Mouse (Mus musculus): ENCODE measurements around the gene Atp4b. TPM values are rescaled to one million over a fixed set of nuclear protein-coding genes. Genes with fewer than 3 reads are reported as not detected.
A peak's percentile ranks its signal among the peaks of the same experiment; 100 is the strongest.

Gene Atp4b
- total RNA-seq, 2 experiments from 2014 or later = not detected

DNA sequence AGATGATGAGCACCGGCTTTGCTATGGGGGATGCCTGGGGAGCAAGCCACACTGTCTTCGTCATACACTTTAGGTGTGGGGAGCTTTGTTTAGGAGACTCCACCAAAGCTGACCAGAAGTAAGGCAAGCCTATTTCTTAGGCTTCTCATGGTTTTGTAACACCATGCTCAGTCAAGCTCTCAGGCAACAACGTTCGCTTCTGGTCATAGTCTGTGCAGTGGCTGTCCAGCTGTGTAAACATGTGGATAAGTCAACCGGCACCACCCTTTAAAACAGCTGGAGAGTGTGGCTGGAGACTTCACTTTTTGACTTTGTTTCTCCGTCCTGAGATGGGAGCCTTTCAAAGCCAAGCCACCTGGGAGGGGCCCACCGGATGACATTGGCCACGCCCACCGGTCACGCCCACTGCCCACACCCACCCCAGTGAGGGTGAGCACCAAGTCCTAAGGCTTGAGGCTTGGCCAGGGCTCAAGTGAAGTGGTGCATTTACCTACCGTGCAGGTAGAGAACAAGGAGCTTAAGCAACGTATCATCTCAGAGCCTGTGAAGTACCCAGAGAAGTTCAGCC, 17.3 kb upstream of the Atp4b start:
- H3K4me3 ChIP-seq = no peak overlapping the region
- no peak for TF ChIP-seq CTCF (IDR thresholded peaks at IDR 0.05)
- DNase-seq (ENCODE audit: extremely low spot score in 1 of 2, low spot score in 2 of 2) = no peak
- no peak overlapping the region for H3K27ac ChIP-seq
- intact Hi-C loops (cut with DNase I) = loop anchor here (1.0 to 2.0 kb wide), 3 partner anchors 48 to 341 kb away; no protein-coding TSS in a partner anchor

DNA sequence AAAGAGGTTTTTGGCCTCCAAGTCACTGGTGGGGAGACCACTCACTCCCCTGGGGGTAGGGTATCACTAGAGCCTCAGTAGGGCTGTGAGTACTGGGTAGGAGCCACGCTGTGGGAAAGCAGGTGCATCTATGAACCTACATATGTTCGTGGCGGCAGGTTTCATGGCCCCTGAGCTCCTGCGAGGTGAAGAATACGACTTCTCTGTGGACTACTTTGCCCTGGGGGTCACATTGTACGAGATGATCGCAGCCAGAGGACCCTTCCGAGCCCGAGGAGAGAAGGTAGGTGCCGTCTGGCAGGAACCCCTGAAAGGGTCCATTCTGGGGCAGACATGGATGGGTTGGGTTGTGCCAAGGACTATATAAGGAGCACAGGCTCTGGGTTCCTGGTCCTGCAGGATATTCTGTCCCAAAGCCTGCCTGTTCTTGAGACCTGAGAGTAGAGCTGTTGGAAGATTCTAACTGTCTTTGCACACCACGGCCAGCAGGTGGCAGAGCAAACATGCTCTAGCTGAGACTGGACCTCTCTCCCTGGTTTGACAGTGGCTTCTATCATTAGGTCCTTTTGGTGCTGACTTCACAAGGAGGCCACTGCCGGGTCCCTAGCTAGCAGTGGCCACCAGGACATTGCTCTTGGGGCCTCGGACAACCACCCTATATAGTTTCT, 16.4 kb upstream of the Atp4b start:
- Histone ChIP-seq H3K27ac (no peak overlapping the region), H3K4me3 (no peak overlapping the region)
- intact Hi-C loops (cut with DNase I) = loop anchor here (1.0 to 2.0 kb wide), 3 partner anchors 49 to 342 kb away; no protein-coding TSS in a partner anchor
- peak; percentile 40 to 69 for DNase-seq (ENCODE audit: extremely low spot score in 1 of 2, low spot score in 2 of 2)
- TF ChIP-seq CTCF (IDR thresholded peaks at IDR 0.05) = peak; percentile 80

DNA sequence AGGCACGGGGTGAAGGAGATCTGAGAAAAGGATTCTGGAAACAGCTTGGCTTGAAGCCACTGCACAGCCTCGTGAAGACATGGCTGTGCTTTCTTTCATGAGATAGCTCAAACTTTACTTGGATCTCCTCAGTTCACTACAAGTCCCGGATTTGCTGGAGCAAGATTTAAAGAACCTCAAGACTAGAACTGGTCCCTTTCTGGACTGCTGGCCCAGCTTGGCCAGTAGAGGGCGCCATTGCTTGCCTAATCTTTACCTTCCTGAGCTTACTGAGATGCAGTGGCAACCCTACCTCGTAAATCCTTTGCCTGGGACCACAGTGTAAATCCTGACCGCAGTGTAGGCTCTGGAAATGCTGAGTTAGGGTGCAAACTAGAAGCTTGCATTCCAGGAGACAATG, 15.0 kb upstream of the Atp4b start:
- Histone ChIP-seq H3K4me3 (no peak overlapping the region), H3K27ac (no peak overlapping the region)
- DNase-seq (ENCODE audit: extremely low spot score in 1 of 2, low spot score in 2 of 2) = peak; percentile 60 to 74
- TF ChIP-seq CTCF (IDR thresholded peaks at IDR 0.05) = peak; percentile 93
- intact Hi-C loops (cut with DNase I) = no loop called here

DNA sequence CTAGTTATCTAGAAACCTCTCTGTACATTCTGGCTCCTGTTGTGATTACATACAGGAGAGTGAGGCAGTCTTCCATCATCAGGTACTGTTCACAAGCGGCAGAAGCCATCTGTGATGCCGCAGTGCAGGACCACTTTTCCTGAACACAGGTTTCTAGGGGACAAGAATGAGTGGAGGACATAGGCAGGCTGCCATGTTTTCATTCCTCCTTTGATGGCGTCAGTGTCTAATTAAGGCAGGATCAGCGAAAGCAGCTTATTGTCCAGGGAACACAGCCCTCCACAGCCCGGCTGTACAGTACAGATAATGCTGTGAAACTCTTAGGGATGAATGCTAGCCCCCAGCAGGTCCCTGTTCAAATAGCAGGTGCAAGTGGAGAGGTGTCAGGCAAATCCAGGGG, 9.4 kb upstream of the Atp4b start:
- no peak for DNase-seq (ENCODE audit: extremely low spot score in 1 of 2, low spot score in 2 of 2)
- TF ChIP-seq CTCF (IDR thresholded peaks at IDR 0.05) = no peak
- H3K27ac ChIP-seq = no peak overlapping the region
- no peak overlapping the region for H3K4me3 ChIP-seq
- intact Hi-C loops (cut with DNase I) = no loop called here

DNA sequence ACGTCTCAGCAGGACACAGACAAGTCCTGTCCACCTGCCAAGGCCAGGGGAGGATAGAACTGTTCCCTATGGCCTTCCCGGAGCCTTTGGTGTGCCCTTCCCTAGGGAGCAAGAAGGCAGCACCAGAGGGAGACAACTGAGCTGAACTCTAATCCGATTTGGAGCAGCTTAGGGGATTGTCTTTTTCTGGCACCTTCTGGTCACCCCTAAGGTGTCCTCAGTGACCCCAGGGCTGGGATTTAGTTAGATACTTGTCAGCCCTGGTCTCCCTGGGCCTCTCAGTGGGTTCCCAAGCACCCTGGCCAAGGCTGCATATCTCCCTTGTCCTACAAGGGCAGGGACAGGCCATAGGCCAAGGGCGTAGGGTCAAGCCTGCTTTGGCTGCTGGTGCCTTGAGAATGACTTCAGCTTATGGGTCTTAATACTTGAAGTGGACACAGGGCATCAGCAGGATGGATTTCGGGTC, 8.1 kb upstream of the Atp4b start, which contains the start of gene Grk1:
Gene Grk1, plus strand, starts transcription at position 416 of the 466 bp plus-strand sequence.
- no peak for TF ChIP-seq CTCF (IDR thresholded peaks at IDR 0.05)
- Histone ChIP-seq H3K27ac (no peak within 1 kb of the TSS), H3K4me3 (no peak within 1 kb of the TSS)
- intact Hi-C loops (cut with DNase I) = no loop called here
- no peak for DNase-seq (ENCODE audit: extremely low spot score in 1 of 2, low spot score in 2 of 2)

DNA sequence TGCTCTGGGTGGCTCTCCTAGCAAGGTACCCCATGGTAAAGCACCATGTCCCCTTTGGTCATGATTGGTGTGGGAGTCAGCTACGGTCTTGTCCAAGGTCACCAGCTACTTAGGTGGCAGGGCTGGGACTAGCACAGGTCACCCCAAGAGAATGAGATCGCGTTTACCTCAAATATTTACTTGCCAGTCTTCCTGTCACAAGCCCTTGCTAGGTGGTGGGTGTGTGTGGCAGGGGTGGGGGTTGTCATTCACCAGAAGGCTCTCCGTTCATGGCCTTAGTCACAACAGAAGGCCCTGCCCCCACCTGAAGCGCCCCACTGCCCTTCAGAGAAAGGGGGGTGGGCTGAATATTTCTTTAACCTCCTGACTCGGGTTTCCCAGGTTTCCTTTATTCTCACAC, 6.9 kb upstream of the Atp4b start:
- no peak for DNase-seq (ENCODE audit: extremely low spot score in 1 of 2, low spot score in 2 of 2)
- no peak for TF ChIP-seq CTCF (IDR thresholded peaks at IDR 0.05)
- Histone ChIP-seq H3K4me3 (no peak overlapping the region), H3K27ac (no peak overlapping the region)
- intact Hi-C loops (cut with DNase I) = no loop called here

DNA sequence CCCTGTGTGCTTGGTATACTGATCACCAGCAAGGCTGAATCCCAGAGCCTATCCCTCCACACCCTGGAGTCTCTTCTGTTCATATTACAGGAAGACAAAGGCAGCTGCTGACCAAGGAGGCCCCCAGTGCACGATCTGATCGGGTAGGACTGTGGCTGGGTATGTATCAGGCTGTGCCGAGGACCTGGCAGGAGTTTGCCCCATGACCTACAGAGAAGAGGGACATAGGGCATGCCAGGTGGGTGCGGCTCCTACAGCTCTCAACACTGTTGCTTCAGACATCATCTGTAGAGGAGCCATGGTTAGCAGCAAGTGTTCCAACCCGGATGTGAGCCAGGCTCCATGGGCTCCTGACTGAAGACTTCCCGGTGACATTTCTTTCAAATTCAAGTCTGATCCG, 2.8 kb downstream of the Atp4b start:
- H3K4me3 ChIP-seq = no peak overlapping the region
- DNase-seq (ENCODE audit: extremely low spot score in 1 of 2, low spot score in 2 of 2) = no peak
- TF ChIP-seq CTCF (IDR thresholded peaks at IDR 0.05) = no peak
- H3K27ac ChIP-seq = no peak overlapping the region
- intact Hi-C loops (cut with DNase I) = no loop called here

DNA sequence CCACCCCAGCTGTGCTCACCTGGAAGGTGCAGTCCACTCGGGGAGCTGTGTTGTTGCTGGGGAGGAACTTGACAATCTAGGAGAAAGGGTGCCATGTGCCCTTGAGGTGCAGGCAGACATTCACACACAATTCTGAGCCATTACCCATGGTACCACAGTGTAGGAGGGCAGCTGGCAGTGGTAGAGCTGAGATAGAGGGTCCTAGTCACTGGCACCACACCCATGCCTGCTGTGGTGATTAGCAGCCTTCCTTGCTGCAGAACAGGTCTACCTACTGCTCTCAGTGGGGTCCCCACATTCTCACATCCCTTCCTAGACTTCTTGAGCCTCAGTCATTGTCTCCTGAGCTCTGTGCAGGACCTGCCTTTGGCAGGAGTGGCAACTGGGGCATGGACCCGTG, 7.9 kb downstream of the Atp4b start:
- TF ChIP-seq CTCF (IDR thresholded peaks at IDR 0.05) = no peak
- no peak overlapping the region for H3K27ac ChIP-seq
- H3K4me3 ChIP-seq = no peak overlapping the region
- no peak for DNase-seq (ENCODE audit: extremely low spot score in 1 of 2, low spot score in 2 of 2)
- intact Hi-C loops (cut with DNase I) = no loop called here

DNA sequence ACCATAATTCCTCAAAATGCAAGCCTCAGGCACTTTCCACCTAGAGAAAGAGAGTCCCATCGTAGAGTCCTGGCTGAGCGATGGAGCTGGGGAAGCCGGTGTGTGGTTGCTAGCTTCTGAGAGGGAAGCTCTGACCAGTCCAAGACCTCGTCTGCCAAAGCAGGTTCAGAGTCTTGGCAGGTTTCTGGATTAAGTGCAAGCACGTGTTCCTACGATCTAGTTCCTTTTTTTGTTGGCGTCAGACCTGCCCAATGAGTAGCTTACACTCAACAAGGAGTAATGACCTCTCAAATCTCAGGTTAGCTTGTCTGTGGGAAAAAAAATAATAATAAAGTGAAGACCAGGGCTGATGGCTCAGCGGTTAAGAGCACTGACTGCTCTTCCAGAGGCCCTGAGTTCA, 8.9 kb downstream of the Atp4b start:
- intact Hi-C loops (cut with DNase I) = no loop called here
- Histone ChIP-seq H3K27ac (no peak overlapping the region), H3K4me3 (no peak overlapping the region)
- no peak for DNase-seq (ENCODE audit: extremely low spot score in 1 of 2, low spot score in 2 of 2)
- no peak for TF ChIP-seq CTCF (IDR thresholded peaks at IDR 0.05)

DNA sequence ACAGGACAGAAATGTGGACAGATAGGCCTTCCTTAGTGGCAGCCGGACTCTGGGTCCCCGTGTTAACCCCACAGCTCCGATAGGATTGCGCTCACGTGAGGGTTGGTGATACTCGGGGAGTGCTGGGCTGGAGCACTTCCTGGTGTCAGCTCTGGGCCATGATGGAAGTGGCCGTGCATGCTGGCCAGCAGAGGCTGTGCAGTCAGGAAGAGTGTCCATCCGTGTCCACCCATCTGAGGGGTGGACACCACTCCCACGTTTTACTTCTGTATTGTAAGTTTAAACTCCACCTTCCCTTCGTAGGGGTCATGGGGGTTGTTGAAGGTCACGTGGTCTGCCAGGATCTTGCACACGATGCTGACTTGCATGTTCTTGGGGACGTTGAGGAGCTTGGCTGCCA, 10.3 kb downstream of the Atp4b start:
- Histone ChIP-seq H3K4me3 (no peak overlapping the region), H3K27ac (no peak overlapping the region)
- intact Hi-C loops (cut with DNase I) = no loop called here
- no peak for DNase-seq (ENCODE audit: extremely low spot score in 1 of 2, low spot score in 2 of 2)
- TF ChIP-seq CTCF (IDR thresholded peaks at IDR 0.05) = no peak

DNA sequence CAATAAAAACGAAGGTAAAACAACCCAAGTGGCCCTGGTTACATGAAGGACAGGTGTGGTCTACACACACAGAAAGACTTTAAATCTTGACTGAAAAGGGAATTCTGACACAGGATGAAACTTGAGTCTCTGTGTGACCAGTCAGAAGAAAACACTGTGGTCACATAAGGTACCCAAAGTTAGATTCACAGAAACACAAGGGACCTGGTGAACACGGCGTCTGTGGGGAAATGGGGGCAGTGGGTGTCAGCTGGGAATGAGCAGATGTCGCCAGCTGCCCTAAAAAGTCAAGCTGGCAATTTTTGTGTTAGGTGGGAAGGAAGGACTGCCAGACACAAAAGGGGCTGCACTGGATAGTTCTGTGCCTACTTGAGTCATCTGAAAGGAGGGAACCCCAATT, 13.6 kb downstream of the Atp4b start:
- Histone ChIP-seq H3K27ac (no peak overlapping the region), H3K4me3 (no peak overlapping the region)
- intact Hi-C loops (cut with DNase I) = no loop called here
- TF ChIP-seq CTCF (IDR thresholded peaks at IDR 0.05) = no peak
- DNase-seq (ENCODE audit: extremely low spot score in 1 of 2, low spot score in 2 of 2) = no peak

DNA sequence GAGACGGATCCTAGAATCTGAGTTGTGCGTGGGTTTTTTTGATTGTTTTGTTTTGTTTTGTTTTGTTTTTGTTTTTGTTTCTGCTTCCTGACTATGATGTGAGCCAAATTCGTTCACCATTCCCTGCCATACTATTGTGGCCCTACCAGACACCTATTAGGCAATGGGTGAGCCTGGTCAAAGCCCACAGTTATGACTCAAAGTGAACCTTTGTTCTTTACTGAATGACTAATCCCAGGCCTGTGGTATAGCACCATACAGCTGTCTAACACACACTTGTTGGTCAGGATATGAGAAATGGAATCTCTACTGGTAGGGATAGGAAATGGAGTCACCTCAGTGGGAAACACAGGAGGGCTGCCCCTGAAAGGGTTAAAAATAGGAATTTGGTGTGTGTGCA, 14.1 kb downstream of the Atp4b start:
- intact Hi-C loops (cut with DNase I) = no loop called here
- no peak for TF ChIP-seq CTCF (IDR thresholded peaks at IDR 0.05)
- Histone ChIP-seq H3K4me3 (no peak overlapping the region), H3K27ac (no peak overlapping the region)
- no peak for DNase-seq (ENCODE audit: extremely low spot score in 1 of 2, low spot score in 2 of 2)

DNA sequence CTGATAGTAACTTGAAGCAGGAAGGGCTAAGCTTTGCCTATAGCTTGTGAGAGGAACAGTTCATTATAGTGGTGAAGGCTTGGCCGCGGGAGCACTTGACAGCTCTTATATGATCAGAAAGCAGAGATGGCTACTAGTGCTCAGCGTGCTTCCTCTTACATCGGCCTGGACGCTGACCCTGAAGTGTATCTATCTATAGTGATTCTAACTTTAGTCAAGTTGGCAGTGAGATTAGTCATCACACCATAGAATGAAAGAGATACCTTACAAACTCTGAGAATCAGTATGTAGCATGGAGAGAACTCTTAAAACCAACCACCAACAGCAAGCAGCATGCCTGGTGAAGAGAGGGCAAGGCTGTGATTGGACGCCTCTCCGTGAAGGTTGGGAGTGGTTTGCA, 15.0 kb downstream of the Atp4b start:
- Histone ChIP-seq H3K4me3 (no peak overlapping the region), H3K27ac (no peak overlapping the region)
- intact Hi-C loops (cut with DNase I) = no loop called here
- DNase-seq (ENCODE audit: extremely low spot score in 1 of 2, low spot score in 2 of 2) = no peak
- TF ChIP-seq CTCF (IDR thresholded peaks at IDR 0.05) = no peak

All from left cerebral cortex, adult 2 months (tissue).